Mouse (Mus musculus) left cerebral cortex, adult 18-20 months (tissue): ENCODE measurements around the gene Trak1. TPM values are rescaled to one million over a fixed set of nuclear protein-coding genes. Genes with fewer than 3 reads are reported as not detected.
A peak's percentile ranks its signal among the peaks of the same experiment; 100 is the strongest.

Experiments
- DNase-seq, 2 experiments: peaks; one replicate each; pipeline ENCODE4 v3.0.0; 2021 to 2022; ENCODE audit warnings: low spot score in 2 of 2, mixed read lengths in 1 of 2
- total RNA-seq, 2 experiments: library from RNA; stranded (reverse); gene quantifications; 2 replicates each; pipeline ENCODE4 v1.2.3; 2021

Gene Trak1
- total RNA-seq, 2 experiments from 2014 or later, result 239 to 275 TPM

DNA sequence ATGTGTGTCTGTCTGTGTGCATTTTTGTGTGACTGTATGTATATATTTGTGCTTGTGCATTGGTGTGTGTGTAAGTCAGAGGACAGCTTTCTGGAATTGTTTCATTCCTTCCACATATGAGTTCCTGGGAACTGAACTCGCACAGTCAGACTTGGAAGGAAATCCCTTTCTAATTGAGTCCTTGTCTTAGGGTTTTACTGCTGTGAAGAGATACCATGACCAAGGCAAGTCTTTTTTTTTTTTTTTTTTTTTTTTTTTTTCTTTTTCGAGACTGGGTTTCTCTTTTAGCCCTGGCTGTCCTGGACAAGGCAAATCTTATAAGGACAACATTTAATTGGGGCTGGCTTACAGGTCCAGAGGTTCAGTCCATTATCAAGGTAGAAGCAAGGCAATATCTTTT, 6.0 kb upstream of the Trak1 start:
- DNase-seq, result no peak

DNA sequence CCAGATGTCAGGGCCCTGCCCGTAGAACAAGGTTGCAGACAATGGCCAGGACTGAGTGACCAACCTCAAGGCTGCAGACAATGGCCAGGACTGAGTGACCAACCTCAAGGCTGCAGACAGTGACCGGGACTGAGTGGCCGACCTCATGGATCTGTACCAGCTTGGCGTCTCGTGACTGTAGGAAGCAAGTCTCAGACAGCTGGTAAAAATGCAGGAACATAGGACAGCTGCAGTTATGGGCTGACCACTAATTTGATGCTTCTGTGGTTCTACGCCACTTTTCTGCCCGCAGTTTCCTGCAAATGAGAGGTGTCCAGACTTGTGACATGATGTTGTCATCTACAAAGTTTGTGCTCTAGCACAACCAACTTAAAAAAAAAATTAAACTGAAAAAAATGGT, 4.1 kb upstream of the Trak1 start:
- no peak for DNase-seq

DNA sequence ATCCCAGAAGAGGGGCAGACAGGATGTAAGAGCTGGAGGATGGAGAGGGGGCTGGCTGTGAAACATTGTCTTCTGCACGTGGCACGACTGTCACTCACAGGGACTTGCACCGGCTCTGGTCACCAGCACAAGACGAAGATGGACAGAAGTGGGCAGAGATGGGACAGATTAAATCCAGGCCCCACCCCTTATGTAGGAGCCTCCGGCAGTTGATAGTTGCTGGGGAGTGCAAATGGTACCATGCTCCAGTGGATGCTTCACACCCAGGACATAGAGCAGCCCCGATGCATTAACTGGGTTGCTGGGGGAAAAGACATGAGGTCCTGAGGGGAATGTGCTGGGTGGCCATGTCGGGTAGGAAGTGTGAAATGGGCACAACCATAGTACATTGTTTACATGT, 2.1 kb upstream of the Trak1 start:
- no peak for DNase-seq

DNA sequence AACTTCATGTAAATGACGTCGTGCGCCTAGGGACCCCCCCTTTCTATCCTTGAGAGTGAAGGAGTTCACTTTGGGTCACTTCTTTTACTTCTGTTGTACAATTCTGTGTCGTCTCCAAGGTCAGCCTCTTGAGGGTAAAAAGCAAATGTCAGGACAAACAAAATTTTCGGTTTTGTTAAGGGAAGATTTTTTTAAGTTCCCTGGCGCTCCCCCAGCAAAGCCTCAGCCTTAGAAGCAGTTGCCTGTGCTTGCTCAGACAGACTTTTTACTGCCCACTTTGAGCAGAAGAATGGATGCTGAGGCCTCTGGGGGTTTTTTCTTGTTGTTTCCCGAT, 730 bp downstream of the Trak1 start:
- no peak for DNase-seq

DNA sequence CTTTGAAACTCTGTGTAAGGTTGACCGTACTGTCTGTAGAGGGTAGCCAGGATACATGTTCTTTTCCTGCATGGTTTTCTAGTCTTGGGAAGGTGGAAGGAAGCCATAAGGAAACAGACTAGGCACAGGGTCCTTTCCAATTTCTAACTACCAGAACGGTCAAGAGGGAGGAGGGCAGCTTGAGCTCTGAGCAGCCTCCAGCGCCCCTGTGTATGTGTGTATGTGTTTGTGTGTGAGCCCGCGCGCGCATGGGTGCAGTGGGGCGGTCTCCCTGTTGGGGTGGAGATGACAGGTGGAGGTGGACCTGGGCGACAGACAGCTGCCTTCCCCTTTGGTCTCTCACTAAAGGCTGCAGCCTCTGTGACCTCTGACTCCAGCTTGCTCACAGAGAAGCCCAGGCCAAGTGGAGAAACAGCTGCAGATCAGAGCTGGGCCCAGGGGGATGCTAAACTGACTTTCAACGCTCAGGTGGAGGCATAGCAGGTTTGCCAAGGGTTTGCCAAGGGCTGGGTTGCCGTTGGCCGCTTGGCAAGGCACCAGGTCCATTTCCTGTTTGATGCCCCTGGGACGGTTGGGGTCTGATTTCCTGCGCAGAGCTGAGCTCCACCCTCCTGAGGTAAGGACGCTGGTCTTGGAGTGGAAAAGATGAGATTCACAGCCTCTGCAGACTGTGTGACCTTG, 1.2 kb downstream of the Trak1 start:
- no peak for DNase-seq

DNA sequence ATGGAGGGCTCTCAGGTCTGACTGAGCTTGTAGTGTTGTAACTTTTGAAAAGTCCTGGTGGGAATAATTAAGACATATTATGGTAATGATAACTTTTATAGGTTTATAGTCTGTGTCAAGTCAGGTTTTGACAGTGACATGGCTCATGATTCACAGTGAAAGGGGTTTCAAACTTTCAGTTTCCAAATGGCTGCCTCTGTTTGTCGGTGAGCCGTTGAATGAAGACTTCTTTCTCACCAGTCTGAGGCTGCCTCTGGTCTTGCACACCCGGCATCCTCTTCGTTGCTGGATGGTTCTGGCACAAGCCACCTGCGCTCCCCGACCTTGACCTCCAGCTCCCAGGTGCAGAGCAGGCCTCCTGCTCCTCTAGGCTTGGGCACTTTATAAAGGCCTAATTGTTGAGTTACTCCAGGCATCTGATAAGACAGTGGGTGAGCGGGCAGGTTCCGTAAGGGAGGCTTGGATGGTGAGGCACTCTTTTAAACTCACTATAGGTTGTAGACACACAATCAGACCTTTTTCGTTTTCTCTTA, 2.0 kb downstream of the Trak1 start:
- DNase-seq, result no peak

DNA sequence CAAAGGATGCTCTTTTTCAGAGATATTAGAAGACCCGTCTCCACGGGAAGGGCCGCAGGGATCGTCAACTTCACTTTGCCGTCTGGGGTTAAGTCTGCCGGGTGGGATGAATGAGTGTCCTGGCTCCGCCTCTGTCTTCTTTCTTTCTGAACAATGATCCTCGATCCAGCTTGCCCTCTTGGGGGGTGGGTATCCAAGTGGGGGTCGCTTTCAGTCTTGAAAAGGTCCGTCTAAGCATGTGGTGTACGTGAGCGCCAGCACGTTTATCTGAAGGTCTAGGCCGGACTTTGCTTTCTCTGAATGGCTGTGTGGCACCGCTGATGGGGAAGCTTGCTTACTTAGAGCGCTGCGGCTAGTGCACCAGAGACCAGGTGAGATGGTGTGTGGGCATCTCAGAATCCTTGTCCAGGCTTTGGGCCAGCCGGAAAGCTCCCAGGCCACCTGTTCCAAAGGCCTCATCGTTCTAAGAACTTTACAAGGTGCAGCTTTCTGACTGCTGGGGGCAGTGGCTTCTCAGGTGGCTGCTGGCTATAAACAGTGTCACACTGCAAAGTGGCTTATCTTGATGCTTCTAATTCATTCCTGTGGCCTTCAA, 2.8 kb downstream of the Trak1 start:
- DNase-seq, result no peak

DNA sequence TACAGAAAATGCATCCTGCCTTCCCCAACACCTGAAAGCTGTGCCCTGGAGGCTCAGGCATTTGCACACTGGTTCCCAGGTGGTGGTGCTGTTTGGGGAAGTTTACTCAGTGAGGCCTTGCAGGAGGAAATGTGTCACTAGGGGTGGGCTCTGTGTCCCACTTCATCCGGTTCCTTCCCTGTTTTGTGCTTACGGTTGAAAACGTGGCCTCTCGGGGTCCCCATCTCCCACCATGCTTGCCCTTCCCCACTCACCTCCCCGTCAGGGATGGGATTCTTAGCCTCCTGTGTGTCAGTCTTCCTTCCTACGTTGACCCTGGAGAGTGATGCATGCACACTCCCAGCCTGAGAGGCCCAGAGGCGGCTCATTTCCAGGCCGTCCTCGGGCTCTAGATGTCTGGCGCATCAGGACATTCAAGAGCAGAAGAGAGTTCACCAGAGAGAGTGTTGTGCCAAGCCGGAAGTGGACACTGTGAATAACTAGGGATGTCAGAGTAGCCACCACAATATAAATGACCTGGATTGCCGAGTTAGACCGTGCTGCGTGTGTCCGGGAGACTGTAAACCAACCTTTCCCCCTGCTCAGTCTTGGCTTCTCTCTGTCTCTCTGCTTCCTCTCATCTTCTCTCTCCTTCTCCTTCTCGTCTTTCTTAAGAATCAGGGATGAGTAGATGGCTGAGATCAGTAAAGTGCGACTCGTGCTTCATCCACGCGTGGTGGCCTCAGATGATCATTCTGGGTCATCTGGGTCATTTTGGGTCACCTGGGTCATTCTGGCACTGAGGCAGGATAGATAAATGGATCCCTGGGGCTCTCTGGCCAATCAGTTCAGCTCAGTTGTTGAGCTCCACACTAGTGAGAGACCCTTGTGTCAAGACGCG, 4.0 kb downstream of the Trak1 start:
- DNase-seq, result no peak

DNA sequence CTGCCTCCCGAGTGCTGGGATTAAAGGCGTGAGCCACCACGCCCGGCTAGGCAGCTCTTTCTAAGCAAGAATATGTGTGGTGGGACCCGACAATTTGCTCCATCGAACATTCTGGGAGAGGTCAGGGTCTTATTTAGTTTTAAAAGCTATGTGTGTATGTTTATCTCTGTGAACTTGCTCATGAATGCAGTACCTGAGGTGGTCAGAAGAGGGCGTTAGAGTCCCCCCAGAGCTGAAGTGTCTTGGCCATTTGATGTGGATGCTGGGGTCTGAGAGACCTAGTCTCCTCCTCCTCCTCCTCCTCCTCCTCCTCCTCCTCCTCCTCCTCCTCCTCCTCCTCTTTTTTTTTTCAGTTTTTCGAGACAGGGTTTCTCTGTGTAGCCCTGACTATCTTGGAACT, 5.2 kb downstream of the Trak1 start:
- no peak for DNase-seq

DNA sequence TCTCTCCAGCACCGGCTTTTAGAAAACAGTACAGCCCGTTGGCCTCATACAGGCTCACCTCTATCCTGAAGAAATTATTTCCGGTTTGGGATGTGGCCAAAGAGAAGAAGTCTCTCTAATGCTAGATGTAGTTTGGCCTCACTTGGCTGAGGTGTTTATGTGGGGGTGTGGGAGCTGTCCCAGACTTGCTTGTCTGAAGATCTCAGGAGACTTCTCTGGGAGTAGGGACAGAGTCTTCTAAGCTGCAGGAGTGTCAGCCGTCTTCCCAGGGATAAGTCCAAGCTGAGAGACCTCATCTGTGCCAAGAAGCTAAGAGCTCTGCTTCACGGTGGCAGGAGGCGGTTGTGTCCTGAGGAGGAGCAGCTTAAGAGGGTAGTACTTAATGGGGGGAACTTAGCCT, 5.8 kb downstream of the Trak1 start:
- no peak for DNase-seq

DNA sequence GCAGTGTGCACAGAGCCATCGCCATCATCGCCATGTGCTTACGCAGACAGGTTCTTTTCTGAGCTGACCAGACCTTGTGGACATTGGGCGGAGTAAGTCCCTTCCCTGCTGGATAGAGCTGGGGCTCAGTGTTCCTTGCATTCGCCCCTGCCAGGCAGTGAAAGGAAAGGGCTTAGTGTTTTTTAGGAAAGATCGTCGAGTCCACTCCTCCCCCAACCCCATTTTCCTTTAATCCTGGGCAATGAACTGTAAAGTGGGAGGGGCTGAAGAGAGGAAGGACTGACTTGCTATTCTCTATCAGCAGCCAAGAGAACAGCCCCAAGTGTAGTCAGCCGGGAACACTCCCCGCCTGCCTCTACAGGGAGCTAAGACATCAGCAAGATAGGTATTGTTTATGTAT, 6.4 kb downstream of the Trak1 start:
- DNase-seq, result no peak

DNA sequence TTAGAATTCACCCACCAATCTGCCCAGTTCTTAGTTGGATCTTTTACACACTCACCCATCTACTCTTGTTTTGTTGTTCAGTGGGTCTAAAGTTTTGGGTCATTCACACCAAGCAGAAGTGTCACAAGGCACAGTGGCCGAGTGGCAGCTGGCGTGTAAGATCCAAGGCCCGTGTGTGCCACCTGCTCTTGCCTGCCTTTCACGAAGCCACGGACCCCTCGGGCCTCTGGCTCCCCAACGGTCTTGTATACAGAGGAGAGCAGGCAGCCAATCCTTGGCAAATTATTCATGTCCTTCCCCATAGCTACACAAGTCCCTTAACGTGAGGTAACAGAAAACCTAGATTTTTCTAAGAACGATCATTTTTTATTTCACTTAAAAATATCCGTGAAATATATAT, 7.2 kb downstream of the Trak1 start:
- DNase-seq, result no peak

DNA sequence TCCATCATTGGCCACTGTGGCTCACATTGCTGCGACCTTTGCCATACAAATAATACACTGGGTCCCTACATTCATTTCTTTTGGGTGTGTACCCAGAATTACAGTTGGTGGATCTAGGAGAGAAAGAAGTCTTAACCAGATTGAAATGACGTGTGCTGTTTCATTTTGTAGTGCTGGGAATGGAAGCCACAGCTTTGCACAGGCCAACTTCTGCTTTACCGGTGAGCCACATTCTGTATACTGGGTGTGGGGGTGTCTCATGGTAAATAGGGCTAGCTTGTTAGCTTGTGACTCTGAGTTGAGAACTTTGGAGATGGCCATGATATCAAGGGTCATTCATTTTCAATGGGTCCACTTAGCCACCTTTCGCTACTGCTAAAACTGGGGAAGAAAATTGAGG, 8.2 kb downstream of the Trak1 start:
- DNase-seq, result no peak

DNA sequence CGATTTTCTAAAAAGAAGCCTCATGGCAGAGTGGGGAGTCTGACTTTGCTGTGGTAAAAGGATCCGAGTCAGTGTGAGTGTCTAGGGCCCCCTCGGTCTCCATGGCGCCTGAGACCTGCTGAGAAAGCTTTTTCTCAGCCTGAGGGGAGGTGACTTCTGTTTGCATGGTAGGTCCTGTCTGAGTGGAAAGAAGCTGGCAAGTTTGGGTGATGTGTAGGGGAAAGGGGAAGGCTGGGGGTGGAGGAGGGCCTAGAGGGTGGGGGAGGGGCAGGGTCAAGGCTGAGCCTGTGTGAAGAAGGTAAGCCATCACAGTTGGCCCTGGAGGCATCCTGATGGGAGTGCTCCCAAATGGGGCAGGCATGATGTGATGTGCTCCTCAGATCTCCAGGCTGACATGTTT, 12.0 kb downstream of the Trak1 start:
- no peak for DNase-seq

DNA sequence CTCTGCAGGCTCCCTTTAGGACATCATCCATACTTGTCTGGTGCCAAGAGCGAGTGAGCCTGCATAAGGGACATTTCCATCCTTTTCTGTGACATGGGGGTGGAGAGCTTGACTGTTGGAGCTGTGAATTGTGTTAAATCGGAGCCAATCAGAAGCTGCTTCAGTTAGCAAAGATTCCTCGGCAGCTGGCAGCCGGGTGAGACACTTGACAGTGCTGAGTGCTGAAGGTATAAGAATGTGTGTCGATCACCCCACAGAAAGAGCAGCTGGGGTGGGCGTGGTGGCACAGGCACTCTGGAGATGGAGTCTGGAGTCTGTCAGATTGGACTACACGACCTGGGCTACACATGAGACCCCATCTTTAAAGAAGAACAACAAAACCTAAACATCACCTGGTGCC, 13.2 kb downstream of the Trak1 start:
- no peak for DNase-seq

DNA sequence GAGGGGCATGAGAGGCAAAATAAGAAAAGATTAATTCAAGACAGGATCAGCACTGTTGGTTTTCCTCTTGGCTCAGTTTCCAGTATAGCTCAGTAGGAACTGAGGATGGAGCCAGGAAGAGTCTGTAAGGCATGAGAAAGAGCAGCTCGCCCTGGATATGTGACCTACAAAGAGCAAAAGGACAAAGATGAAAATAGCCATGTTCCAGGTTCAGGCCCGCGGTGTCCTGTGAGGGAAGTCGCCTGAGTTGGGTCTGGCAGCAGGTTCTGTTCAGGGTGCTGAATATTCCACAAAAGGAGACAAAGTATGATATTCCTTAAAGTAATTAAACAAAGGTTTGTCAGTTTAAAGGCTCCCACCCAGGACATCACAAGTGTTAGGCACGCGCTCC, 14.5 kb downstream of the Trak1 start:
- DNase-seq, result no peak

DNA sequence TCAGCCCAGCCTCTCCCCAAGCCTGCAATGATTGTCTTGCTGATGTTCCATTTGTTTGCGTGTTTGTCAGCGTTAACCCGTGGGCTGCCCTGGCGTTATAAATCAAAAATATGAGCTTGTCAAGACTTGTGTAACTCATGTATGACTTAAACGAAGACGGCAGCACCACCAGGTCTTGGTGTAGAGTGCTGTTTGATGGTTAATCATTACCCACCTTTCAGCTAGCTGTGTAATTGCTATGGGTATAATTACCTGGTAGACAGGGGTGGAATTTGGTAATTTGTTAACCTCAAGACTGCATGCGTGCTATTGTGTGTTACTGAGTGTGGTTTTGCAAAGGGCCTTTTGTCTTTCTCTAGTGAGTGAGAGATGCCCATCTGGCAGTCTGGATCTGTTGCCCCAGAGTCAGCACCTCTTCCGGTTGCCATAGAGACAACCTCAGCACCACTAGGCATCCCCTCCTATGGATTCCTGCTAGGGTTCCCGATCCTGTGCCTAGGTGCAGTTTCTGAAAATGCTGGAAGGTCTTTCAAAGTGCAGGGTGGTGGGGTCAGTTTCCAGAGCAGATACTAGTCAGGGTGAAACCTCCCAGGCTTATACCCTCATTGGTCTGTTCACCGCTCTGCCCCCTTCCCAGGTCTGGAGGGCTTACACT, 15.1 kb downstream of the Trak1 start:
- no peak for DNase-seq

DNA sequence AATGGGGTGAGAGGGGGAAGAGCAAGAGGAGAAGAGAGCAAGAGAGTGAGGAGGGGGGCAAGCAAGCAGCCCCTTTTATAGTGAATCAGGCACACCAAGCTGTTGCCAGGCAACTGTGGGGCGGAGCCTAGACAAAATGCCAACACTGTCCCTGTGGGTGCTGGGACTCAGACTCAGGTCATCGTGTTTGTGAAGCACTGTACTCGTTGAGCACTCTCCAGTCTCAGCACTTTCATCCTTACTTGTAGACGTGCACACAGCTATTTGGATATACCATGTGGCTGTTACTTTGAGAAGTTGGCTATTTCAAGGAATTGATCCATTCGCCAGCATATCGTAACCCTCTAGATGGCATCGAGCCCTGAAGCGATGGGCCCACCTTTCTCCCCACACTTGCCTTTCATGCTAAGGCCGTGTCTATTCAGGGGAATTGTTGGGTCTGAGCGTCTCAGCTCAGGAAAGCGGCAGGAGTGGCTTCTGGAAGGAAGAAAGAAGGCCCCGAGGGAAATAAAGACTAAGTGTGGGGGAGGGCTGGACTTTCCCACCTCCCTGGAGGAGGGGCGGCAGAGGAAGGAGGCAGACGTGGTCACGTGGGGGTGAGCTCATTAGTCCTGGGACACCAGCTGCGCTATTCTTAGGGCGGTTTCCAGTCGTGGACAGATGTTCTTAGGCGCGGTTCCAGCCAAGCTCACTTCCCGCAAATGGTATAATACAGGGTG, 16.5 kb downstream of the Trak1 start:
- peak; percentile 28 to 43 for DNase-seq

DNA sequence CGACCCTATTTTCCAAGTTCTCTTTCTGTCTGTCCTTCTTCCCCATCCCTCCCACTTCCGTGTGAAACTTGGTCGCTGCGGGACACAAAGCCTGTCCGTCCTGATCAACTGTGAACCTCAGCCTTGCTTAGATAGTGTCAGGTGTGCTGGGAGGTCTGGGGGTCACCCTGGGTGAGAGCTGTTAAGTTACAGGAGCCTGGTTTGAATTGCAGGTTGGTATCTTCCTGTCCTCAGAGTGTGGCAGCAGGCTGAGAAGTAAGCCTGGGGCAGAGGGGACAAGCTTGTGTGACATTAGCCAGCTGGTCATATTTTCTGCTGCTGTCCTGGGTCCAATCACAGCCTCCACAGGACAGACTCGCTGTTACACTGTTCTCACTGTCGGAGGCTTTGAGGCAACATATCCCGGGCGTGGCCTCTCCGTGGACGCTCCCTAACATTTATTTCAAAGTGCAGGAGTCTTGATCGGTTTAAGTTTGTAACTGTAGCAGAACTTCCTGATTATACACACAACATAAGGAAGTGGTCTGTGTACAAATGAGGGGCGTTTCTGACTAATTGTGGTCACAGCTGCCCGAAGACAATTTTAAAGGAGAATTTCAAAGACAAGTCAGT, 17.3 kb downstream of the Trak1 start:
- no peak for DNase-seq

DNA sequence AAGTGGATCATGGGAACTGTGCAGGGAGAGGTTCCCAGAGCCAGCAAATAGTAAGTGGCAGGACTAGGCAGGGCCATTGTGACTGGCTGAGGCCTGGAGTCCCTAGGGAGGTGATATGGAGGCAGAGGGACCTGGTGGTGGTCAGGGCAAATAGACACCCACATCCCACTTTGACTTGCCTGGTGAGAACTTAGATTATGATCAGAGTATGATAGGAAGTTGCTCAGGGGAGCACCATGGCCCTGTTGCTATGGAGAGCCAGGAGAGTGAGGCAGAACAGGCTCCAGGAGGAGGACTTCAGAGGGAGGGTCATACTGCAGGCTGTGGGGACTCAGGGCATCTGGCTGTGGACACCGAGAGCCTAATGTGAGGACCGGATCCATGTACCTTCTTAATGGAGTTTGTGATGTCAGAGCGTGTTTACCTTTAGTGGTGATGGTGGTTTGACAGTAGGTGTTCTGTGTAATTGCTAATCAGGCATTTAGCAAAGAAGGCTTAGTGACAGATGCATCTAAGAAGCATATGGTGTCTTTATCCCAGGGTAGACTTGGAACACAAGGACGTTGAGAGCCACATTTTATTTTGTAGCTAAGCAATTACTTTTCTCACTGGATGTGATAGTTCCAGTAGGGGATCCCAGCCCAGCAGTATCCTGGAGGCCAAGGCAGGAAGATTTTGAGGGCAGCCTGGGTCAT, 18.7 kb downstream of the Trak1 start:
- DNase-seq, result no peak
